Mouse (Mus musculus) small intestine, adult 2 months (tissue): ENCODE results near the gene Cpm.

Source experiments
- CTCF ChIP-seq: fragments of 200-500 bp; IDR thresholded peaks from 2 replicates; pipeline ENCODE4 v1.5.1; 2012; ENCODE audit warnings: low read depth, mild to moderate bottlenecking, control low read depth, inconsistent platforms, low read length, moderate library complexity, mixed read lengths; ENCODE audit not compliant: insufficient replicate concordance, insufficient read length; ENCODE audit errors: extremely low read depth
- POLR2A ChIP-seq: fragments of 200-500 bp; IDR thresholded peaks from 2 replicates; pipeline ENCODE4 v1.6.1; 2012; ENCODE audit warnings: low read depth, mild to moderate bottlenecking, control low read depth, inconsistent platforms, low read length, moderate library complexity

DNA sequence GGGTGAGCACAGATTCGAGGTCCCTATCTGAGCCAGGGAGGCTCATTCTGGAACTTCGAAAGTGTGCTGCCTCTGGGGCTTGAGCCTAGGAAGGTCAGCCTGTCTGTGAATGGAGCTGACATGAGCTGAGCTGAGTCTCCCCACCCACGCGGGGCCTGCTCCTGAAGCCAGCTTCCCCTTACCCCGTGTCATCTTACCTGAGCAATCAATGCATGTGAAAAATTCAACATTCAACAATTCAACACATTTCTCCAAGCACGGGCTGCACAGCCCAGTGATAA lies 19.6 kb upstream of the Cpm start:
- TF ChIP-seq CTCF (no peak), POLR2A (no peak)
